Comparison of ENCODE assay signal across 13 mouse cellular contexts in the genomic region with DNA sequence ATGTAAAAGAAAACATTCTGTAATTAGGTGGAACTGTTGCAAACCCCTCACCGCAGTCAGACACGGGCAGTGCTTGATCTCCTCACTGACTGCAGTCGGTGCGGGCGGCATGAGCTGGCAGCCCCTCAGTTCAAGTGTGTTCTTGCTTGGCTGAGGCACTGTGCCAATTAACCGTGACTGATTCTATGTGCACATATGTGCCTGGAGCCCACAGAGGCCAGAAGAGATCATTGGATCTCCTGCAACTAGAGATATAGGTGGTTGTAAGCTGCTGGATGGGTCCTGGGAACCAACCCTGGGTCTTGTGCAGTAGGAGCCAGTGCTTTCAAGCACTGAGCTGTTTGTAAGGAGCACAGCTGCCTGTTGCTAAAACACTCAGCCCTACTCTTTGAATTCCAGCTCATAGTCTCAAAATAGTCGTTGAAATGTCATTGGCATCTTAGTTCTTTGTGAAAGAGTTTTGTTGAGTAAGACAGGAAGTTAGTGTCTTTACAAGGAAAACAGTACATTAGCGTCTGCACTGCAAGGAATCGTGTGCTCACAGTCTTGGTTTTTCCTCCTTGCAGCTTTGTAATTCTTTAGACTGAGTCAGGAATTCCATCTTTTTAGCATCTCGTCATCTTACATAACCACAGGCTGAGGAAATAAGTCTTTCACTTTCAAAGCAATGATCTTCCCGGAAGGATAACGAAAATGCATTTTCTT. TPM values are rescaled to one million over a fixed set of nuclear protein-coding genes. Genes with fewer than 3 reads are reported as not detected.
DNase-seq lines count a peak whose midpoint lies in the region; ATAC-seq and TF ChIP-seq lines count a peak whose summit lies in the region.
"Had no signal": no experiment of that assay in that cellular context is flagged by ENCODE, and none has a peak within 500 bp of the region (broad histone marks: within the 10 kb centered on the region; RNA-seq: fewer than 3 reads in every experiment).

No protein-coding gene starts in this region.

- TF ChIP-seq CTCF in forebrain, postnatal 0 days (IDR thresholded peaks at IDR 0.05; ENCODE audit: low read depth): no peak

- H3K4me3 ChIP-seq in heart, embryonic 12.5 days: no peak overlapping the region
- H3K4me3 ChIP-seq in lung, embryonic 16.5 days (ENCODE audit: low read length): no peak overlapping the region
- H3K4me3 ChIP-seq in forebrain, postnatal 0 days (ENCODE audit: low read depth, low read length): no peak overlapping the region
- H3K4me3 ChIP-seq: midbrain, embryonic 15.5 days had no signal

- peak overlapping the region; percentile 20 for H3K27ac ChIP-seq in heart, embryonic 12.5 days (ENCODE audit: poor library complexity, severe bottlenecking)
- H3K27ac ChIP-seq in lung, embryonic 16.5 days (ENCODE audit: low read length): no peak overlapping the region
- H3K27ac ChIP-seq in forebrain, postnatal 0 days (ENCODE audit: low read depth, low read length): no peak overlapping the region
- H3K27ac ChIP-seq: midbrain, embryonic 15.5 days had no signal

- WGBS in heart, embryonic 12.5 days: 82% methylated on average over 12 of the region's 12 CpGs
- 75% methylated on average over 12 of the region's 12 CpGs for WGBS in lung, embryonic 16.5 days
- WGBS in forebrain, postnatal 0 days: 83% methylated on average over 12 of the region's 12 CpGs

- H3K27me3 ChIP-seq in heart, embryonic 12.5 days (replicated peaks): no peaks in the 10 kb centered on the region
- no peaks in the 10 kb centered on the region for H3K27me3 ChIP-seq in lung, embryonic 16.5 days (ENCODE audit: control insufficient read depth, insufficient read depth, low read depth, low read length)
- H3K27me3 ChIP-seq in forebrain, postnatal 0 days (ENCODE audit: insufficient read depth, low read length): no peaks in the 10 kb centered on the region
- H3K27me3 ChIP-seq: midbrain, embryonic 15.5 days had no signal

- no peak for DNase-seq in frontal cortex, postnatal 10 days (ENCODE audit: low spot score in 2 of 2)
- peak; percentile 53 for DNase-seq in 416B (ENCODE audit: low read depth)
- DNase-seq in testis, postnatal 10 days (ENCODE audit: low spot score): no peak
- DNase-seq in forebrain, postnatal 0 days: no peak
- DNase-seq: cerebellum, postnatal 25 days; kidney, adult 18-20 months; layer of hippocampus, adult 9-11 months; thymus, postnatal 36 days had no signal

- H3K4me1 ChIP-seq in heart, embryonic 12.5 days (replicated peaks): peaks cover 13% of the 10 kb centered on the region
- H3K4me1 ChIP-seq in lung, embryonic 16.5 days (replicated peaks; ENCODE audit: control insufficient read depth, insufficient read depth, low read length): peaks cover 3% of the 10 kb centered on the region; the same call in 1 of the 2 replicates
- no peaks in the 10 kb centered on the region for H3K4me1 ChIP-seq in forebrain, postnatal 0 days (ENCODE audit: insufficient read depth)
- H3K4me1 ChIP-seq: midbrain, embryonic 15.5 days had no signal

- H3K36me3 ChIP-seq in heart, embryonic 12.5 days: peaks cover 68% of the 10 kb centered on the region
- H3K36me3 ChIP-seq in lung, embryonic 16.5 days (ENCODE audit: control insufficient read depth, insufficient read depth, low read length): peaks cover 30% of the 10 kb centered on the region
- peaks cover 35% of the 10 kb centered on the region for H3K36me3 ChIP-seq in forebrain, postnatal 0 days (ENCODE audit: insufficient read depth)

- no peak overlapping the region for H3K9ac ChIP-seq in heart, embryonic 12.5 days
- H3K9ac ChIP-seq in lung, embryonic 16.5 days (ENCODE audit: low read length): no peak overlapping the region
- no peak overlapping the region for H3K9ac ChIP-seq in forebrain, postnatal 0 days
- H3K9ac ChIP-seq: midbrain, embryonic 15.5 days had no signal

- H3K9me3 ChIP-seq in heart, embryonic 12.5 days (replicated peaks): no peaks in the 10 kb centered on the region
- no peaks in the 10 kb centered on the region for H3K9me3 ChIP-seq in lung, embryonic 16.5 days (ENCODE audit: control insufficient read depth, low read length)
- no peaks in the 10 kb centered on the region for H3K9me3 ChIP-seq in forebrain, postnatal 0 days (ENCODE audit: low read length)
- H3K9me3 ChIP-seq: midbrain, embryonic 15.5 days had no signal

- no peak overlapping the region for H3K4me2 ChIP-seq in heart, embryonic 12.5 days
- no peak overlapping the region for H3K4me2 ChIP-seq in lung, embryonic 16.5 days (ENCODE audit: low read depth, low read length)
- no peak overlapping the region for H3K4me2 ChIP-seq in forebrain, postnatal 0 days (ENCODE audit: low read depth)
- H3K4me2 ChIP-seq: midbrain, embryonic 15.5 days had no signal

- peak; percentile 86 for ATAC-seq in frontal cortex, adult (ENCODE audit: low TSS enrichment)
- no peak for ATAC-seq in heart, embryonic 12.5 days (ENCODE audit: insufficient number of reproducible peaks, low FRiP score)
- peak; percentile 41; the same call in 1 of the 2 replicates for ATAC-seq in lung, embryonic 16.5 days (ENCODE audit: low read depth)
- no peak for ATAC-seq in inflammation-experienced regulatory T-cells, adult 6 months
- no peak for ATAC-seq in forebrain, postnatal 0 days
- ATAC-seq: midbrain, embryonic 15.5 days had no signal

RNA-seq across cellular contexts. Expression of a gene that starts 16.7 kb away (rescaled TPM):
- polyA plus RNA-seq in heart, embryonic 12.5 days (2016; fragmentation: Nextera tagmentation; extraction: Ambion mirVana): 48.8 and 51.8 TPM in 2 replicates
- 51.7 and 54.7 TPM in 2 replicates for polyA plus RNA-seq in lung, embryonic 16.5 days (2015; fragmentation: Nextera tagmentation; extraction: Ambion mirVana)
- 10 to 100 TPM; 36.3 to 43.1 (median 40.9) TPM for polyA plus RNA-seq in inflammation-experienced regulatory T-cells, adult 6 months (2017; shearing (Covaris generic))
- 29.8 and 47.8 TPM in 2 replicates for total RNA-seq in forebrain, postnatal 0 days (2014; rRNA removed)
- 21.6 and 27.9 TPM in 2 replicates for polyA plus RNA-seq in forebrain, postnatal 0 days (2015; fragmentation: Nextera tagmentation; extraction: Ambion mirVana)

RNA-seq across cellular contexts. Expression of a gene that starts 16.8 kb away (rescaled TPM):
- 40.3 and 43.3 TPM in 2 replicates for polyA plus RNA-seq in heart, embryonic 12.5 days (2016; fragmentation: Nextera tagmentation; extraction: Ambion mirVana)
- polyA plus RNA-seq in lung, embryonic 16.5 days (2015; fragmentation: Nextera tagmentation; extraction: Ambion mirVana): 50.1 and 54.0 TPM in 2 replicates
- polyA plus RNA-seq in inflammation-experienced regulatory T-cells, adult 6 months (2017; shearing (Covaris generic)): 10 to 100 TPM in 1 of 3 experiments, 1 to 10 TPM in 2; 6.6 to 30.2 (median 8.4) TPM
- total RNA-seq in forebrain, postnatal 0 days (2014; rRNA removed): 3.2 and 5.8 TPM in 2 replicates
- polyA plus RNA-seq in forebrain, postnatal 0 days (2015; fragmentation: Nextera tagmentation; extraction: Ambion mirVana): 2.8 and 4.5 TPM in 2 replicates

Comparison
In these comparisons a context has a peak if more than half of its experiments do, and no peak if none do; other contexts are left out.
1. ATAC-seq: peak in frontal cortex, adult (single experiment) and lung, embryonic 16.5 days (single experiment); none in heart, embryonic 12.5 days (single experiment), inflammation-experienced regulatory T-cells, adult 6 months (single experiment) and forebrain, postnatal 0 days (single experiment).